Mouse (Mus musculus): ENCODE data around the gene Tenm2. TPM values are rescaled to one million over a fixed set of nuclear protein-coding genes. Genes with fewer than 3 reads are reported as not detected.

Tenm2 gene
- polyA plus RNA-seq, 1 experiment = not detected

DNA sequence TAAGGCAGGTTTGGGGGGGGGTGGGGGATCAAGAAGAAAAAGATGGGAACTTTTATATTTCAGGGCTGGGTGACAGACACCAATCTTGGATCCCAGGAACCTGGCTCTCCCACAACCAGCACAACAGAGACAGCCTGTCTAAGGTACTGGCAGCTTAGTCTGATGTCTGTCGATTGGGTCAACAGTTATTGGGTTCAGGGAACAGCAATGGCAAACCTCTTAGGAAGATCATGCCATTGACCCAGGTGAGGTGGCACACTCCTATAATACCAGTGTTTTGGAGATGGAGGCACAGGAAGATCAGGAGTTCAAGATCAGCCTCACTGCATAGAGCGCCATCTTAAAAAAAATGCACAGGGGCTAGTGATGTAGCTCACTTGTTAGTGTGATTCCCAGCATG is 1273.3 kb downstream of the Tenm2 start:
- Histone ChIP-seq H3K27ac (ENCODE audit: insufficient read depth, low read depth, low read length) (no peak overlapping the region), H3K4me1 (ENCODE audit: control insufficient read depth, insufficient read depth, low read length) (no peaks in the 10 kb centered on the region), H3K4me3 (ENCODE audit: insufficient read depth, low read length) (no peak overlapping the region)
- no peak for TF ChIP-seq POLR2A (IDR thresholded peaks at IDR 0.05; ENCODE audit: borderline replicate concordance, low read depth, low read length)
- TF ChIP-seq CTCF (IDR thresholded peaks at IDR 0.05; ENCODE audit: low read depth, low read length) = no peak

DNA sequence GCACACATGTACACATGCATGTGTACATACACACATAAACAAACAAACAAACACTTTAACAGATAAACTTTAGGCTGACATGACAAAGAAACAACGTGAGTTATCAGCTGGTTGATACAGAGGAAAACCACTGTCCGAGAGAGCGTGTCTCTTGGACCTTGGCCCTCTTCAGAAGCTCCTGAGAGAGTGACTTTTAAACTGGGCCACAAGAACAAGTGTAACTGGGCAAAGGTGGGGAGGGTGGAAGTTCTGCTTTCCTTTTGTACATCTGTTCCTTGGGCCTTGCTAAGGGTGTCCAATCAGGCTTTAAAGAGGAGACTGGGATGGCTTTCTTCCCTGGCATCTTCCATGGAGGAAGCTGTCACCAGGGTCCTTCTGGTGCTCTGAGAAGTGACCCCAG is 1276.5 kb downstream of the Tenm2 start:
- TF ChIP-seq POLR2A (IDR thresholded peaks at IDR 0.05; ENCODE audit: borderline replicate concordance, low read depth, low read length) = no peak
- TF ChIP-seq CTCF (IDR thresholded peaks at IDR 0.05; ENCODE audit: low read depth, low read length) = no peak
- Histone ChIP-seq H3K4me1 (ENCODE audit: control insufficient read depth, insufficient read depth, low read length) (no peaks in the 10 kb centered on the region), H3K4me3 (ENCODE audit: insufficient read depth, low read length) (no peak overlapping the region), H3K27ac (ENCODE audit: insufficient read depth, low read depth, low read length) (no peak overlapping the region)

All from bone marrow macrophage, adult 2 months (primary cell).